Mouse (Mus musculus): ENCODE results near the gene Arhgap44. TPM values are rescaled to one million over a fixed set of nuclear protein-coding genes. Genes with fewer than 3 reads are reported as not detected.
A peak's percentile ranks its signal among the peaks of the same experiment; 100 is the strongest.

Gene Arhgap44
- 10 to 100 TPM; 21.8 to 26.6 TPM for total RNA-seq (2021)
- polyA plus RNA-seq (2012; rRNA removed) = 14.9 and 16.8 TPM in 2 replicates
- long read RNA-seq, full-length matches to known transcripts = 5 of 11 reads
- long read RNA-seq, partial matches to known transcripts = 6 of 11 reads
- long read RNA-seq, other reads (novel, unspliced or antisense) = 0 of 11 reads

DNA sequence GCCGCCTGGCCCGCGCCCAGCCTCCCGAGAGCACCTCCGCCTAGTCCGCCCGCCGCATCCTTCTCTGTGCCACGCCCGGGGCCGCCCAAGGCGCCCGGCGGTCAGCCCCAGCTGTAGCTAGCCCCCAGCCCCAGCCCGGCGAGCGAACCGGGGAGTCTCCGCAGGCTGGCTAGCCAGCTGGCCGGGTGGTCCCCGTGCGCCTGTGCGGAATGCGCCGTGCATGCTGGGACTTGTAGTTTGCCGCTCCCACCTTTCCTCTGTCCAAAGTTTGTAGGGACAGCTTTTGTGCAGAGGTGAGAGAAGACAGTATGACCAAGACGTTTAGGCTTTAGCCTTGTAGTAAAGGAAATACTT, at the start of gene Arhgap44:
Gene Arhgap44 (minus strand): TSS at position 195 of the 354 bp plus-strand sequence.
- Histone ChIP-seq H3K36me3 (ENCODE audit: control insufficient read depth, insufficient read depth, low read length) (no peaks in the 10 kb centered on the region), H3K4me3 (peak within 1 kb of the TSS; percentile 71), H3K79me2 (replicated peaks; ENCODE audit: control insufficient read depth, insufficient read depth, low read length) (no peaks in the 10 kb centered on the region), H3K27ac (peak within 1 kb of the TSS; percentile 72), H3K27me3 (ENCODE audit: control insufficient read depth, insufficient read depth, low read length) (no peaks in the 10 kb centered on the region), H3K9ac (ENCODE audit: low read depth, low read length) (peak within 1 kb of the TSS; percentile 87), H3K4me1 (ENCODE audit: control insufficient read depth, insufficient read depth, low read length) (peaks cover 2% of the 10 kb centered on the region; the same call in 1 of the 2 replicates)
- WGBS = under 1% methylated on average over 27 of the region's 27 CpGs
- no peak for TF ChIP-seq CTCF (IDR thresholded peaks at IDR 0.05)
- TF ChIP-seq EP300 (IDR thresholded peaks at IDR 0.05; ENCODE audit: insufficient read depth, low read depth, low read length) = no peak
- TF ChIP-seq POLR2A (IDR thresholded peaks at IDR 0.05; ENCODE audit: insufficient read depth, low read depth, low read length) = 0 out of 2 replicates have a peak, but pooled peaks have one; percentile 37
- DNase-seq = peak; percentile 73 to 79
- intact Hi-C loops (cut with DNase I) = no loop called here

- Histone ChIP-seq H3K4me1 (ENCODE audit: control insufficient read depth, insufficient read depth, low read length) (peaks cover 8% of the 10 kb centered on the region; the same call in 1 of the 2 replicates), H3K79me2 (replicated peaks; ENCODE audit: control insufficient read depth, insufficient read depth, low read length) (no peaks in the 10 kb centered on the region), H3K9ac (ENCODE audit: low read depth, low read length) (no peak overlapping the region), H3K4me3 (no peak overlapping the region), H3K36me3 (ENCODE audit: control insufficient read depth, insufficient read depth, low read length) (peaks cover 20% of the 10 kb centered on the region), H3K27me3 (ENCODE audit: control insufficient read depth, insufficient read depth, low read length) (no peaks in the 10 kb centered on the region), H3K27ac (peak overlapping the region; percentile 26; the same call in 1 of the 2 replicates)
- TF ChIP-seq EP300 (IDR thresholded peaks at IDR 0.05; ENCODE audit: insufficient read depth, low read depth, low read length) = no peak
- TF ChIP-seq CTCF (IDR thresholded peaks at IDR 0.05) = no peak
- no peak for TF ChIP-seq POLR2A (IDR thresholded peaks at IDR 0.05; ENCODE audit: insufficient read depth, low read depth, low read length)
- 55% methylated on average over 6 of the region's 6 CpGs for WGBS
- DNase-seq = peak in 1 of 2 experiments; percentile 18
- intact Hi-C loops (cut with DNase I) = loop anchor here (5.0 kb wide), 1 partner anchor 56 kb away; the partner anchor contains the start of gene Myocd
Measured at GRCm38 (mm10) chr11:65211701-65212100, 48.9 kb upstream of the Arhgap44 start.

- Histone ChIP-seq H3K27me3 (ENCODE audit: control insufficient read depth, insufficient read depth, low read length) (no peaks in the 10 kb centered on the region), H3K4me1 (ENCODE audit: control insufficient read depth, insufficient read depth, low read length) (peaks cover 8% of the 10 kb centered on the region; the same call in 1 of the 2 replicates), H3K36me3 (ENCODE audit: control insufficient read depth, insufficient read depth, low read length) (peaks cover 8% of the 10 kb centered on the region), H3K4me3 (no peak overlapping the region), H3K79me2 (replicated peaks; ENCODE audit: control insufficient read depth, insufficient read depth, low read length) (no peaks in the 10 kb centered on the region), H3K9ac (ENCODE audit: low read depth, low read length) (no peak overlapping the region), H3K27ac (peak overlapping the region; percentile 79)
- intact Hi-C loops (cut with DNase I) = loop anchor here (5.0 kb wide), 2 partner anchors 93 to 458 kb away; no protein-coding TSS in a partner anchor
- DNase-seq = peak; percentile 67 to 87
- TF ChIP-seq POLR2A (IDR thresholded peaks at IDR 0.05; ENCODE audit: insufficient read depth, low read depth, low read length) (peak; percentile 22; the same call in 1 of the 2 replicates), CTCF (IDR thresholded peaks at IDR 0.05) (no peak), EP300 (IDR thresholded peaks at IDR 0.05; ENCODE audit: insufficient read depth, low read depth, low read length) (peak; percentile 95)
- 14% methylated on average over 6 of the region's 6 CpGs for WGBS
Measured at GRCm38 (mm10) chr11:65209441-65209840, 46.7 kb upstream of the Arhgap44 start.

DNA sequence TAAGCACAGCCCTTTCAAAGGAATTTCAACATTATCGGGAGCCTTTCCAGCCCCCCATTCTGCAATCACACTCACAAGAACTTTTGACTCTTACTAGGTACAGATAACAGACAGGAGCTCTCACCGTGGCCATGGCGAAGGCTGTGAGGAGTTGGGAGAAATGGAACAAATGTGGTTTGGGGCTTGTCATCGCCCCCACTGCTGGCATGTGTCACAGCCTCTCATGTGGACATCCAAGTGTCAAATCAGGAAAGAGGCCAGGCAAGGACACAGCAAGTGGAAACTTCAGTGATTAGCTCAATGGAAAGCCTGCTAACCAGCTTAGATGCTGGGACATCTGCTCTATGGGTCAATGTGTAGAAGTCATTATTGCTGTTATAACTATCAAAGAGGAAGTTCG, 42.5 kb upstream of the Arhgap44 start:
- no peaks in the 10 kb centered on the region for H3K79me2 ChIP-seq (replicated peaks; ENCODE audit: control insufficient read depth, insufficient read depth, low read length)
- H3K9ac ChIP-seq (ENCODE audit: low read depth, low read length) = no peak overlapping the region
- peaks cover 8% of the 10 kb centered on the region; the same call in 1 of the 2 replicates for H3K4me1 ChIP-seq (ENCODE audit: control insufficient read depth, insufficient read depth, low read length)
- no peak overlapping the region for H3K4me3 ChIP-seq
- H3K27ac ChIP-seq = peak overlapping the region; percentile 79
- WGBS = 21% methylated on average over 5 of the region's 5 CpGs
- intact Hi-C loops (cut with DNase I) = loop anchor here (5.0 kb wide), 2 partner anchors 97 to 462 kb away; no protein-coding TSS in a partner anchor
- TF ChIP-seq EP300 (IDR thresholded peaks at IDR 0.05; ENCODE audit: insufficient read depth, low read depth, low read length) (peak; percentile 97), POLR2A (IDR thresholded peaks at IDR 0.05; ENCODE audit: insufficient read depth, low read depth, low read length) (no peak; the same call in 1 of the 2 replicates), CTCF (IDR thresholded peaks at IDR 0.05) (no peak)
- no peaks in the 10 kb centered on the region; the same call in none of the 2 replicates for H3K36me3 ChIP-seq (ENCODE audit: control insufficient read depth, insufficient read depth, low read length)
- H3K27me3 ChIP-seq (ENCODE audit: control insufficient read depth, insufficient read depth, low read length) = no peaks in the 10 kb centered on the region
- peak; percentile 46 to 78 for DNase-seq

GRCm38 (mm10) chr11:65204651-65205050, 41.9 kb upstream of the Arhgap44 start:
- H3K79me2 ChIP-seq (replicated peaks; ENCODE audit: control insufficient read depth, insufficient read depth, low read length) = no peaks in the 10 kb centered on the region
- intact Hi-C loops (cut with DNase I) = loop anchor here (5.0 kb wide), 2 partner anchors 98 to 463 kb away; no protein-coding TSS in a partner anchor

GRCm38 (mm10) chr11:65203020-65203419, 40.3 kb upstream of the Arhgap44 start:
- intact Hi-C loops (cut with DNase I) = no loop called here
- Histone ChIP-seq H3K27me3 (ENCODE audit: control insufficient read depth, insufficient read depth, low read length) (no peaks in the 10 kb centered on the region), H3K36me3 (ENCODE audit: control insufficient read depth, insufficient read depth, low read length) (no peaks in the 10 kb centered on the region; the same call in 1 of the 2 replicates), H3K4me1 (ENCODE audit: control insufficient read depth, insufficient read depth, low read length) (peaks cover 6% of the 10 kb centered on the region; the same call in 1 of the 2 replicates), H3K27ac (no peak overlapping the region), H3K79me2 (replicated peaks; ENCODE audit: control insufficient read depth, insufficient read depth, low read length) (no peaks in the 10 kb centered on the region), H3K9ac (ENCODE audit: low read depth, low read length) (no peak overlapping the region), H3K4me3 (no peak overlapping the region)
- DNase-seq = no peak
- TF ChIP-seq EP300 (IDR thresholded peaks at IDR 0.05; ENCODE audit: insufficient read depth, low read depth, low read length) (no peak), CTCF (IDR thresholded peaks at IDR 0.05) (no peak), POLR2A (IDR thresholded peaks at IDR 0.05; ENCODE audit: insufficient read depth, low read depth, low read length) (no peak)
- 83% methylated on average over 1 of the region's 1 CpGs for WGBS

More at GRCm38 (mm10) chr11:65204651-65205050, 41.9 kb upstream of the Arhgap44 start:
- TF ChIP-seq CTCF (IDR thresholded peaks at IDR 0.05) (no peak), EP300 (IDR thresholded peaks at IDR 0.05; ENCODE audit: insufficient read depth, low read depth, low read length) (no peak), POLR2A (IDR thresholded peaks at IDR 0.05; ENCODE audit: insufficient read depth, low read depth, low read length) (no peak; the same call in 1 of the 2 replicates)
- Histone ChIP-seq H3K27ac (peak overlapping the region; percentile 79), H3K9ac (ENCODE audit: low read depth, low read length) (no peak overlapping the region), H3K36me3 (ENCODE audit: control insufficient read depth, insufficient read depth, low read length) (no peaks in the 10 kb centered on the region; the same call in none of the 2 replicates), H3K4me3 (no peak overlapping the region), H3K4me1 (ENCODE audit: control insufficient read depth, insufficient read depth, low read length) (peaks cover 6% of the 10 kb centered on the region; the same call in 1 of the 2 replicates), H3K27me3 (ENCODE audit: control insufficient read depth, insufficient read depth, low read length) (no peaks in the 10 kb centered on the region)
- DNase-seq = no peak
- 31% methylated on average over 13 of the region's 13 CpGs for WGBS

Data from heart, adult 2 months (tissue).